Mouse (Mus musculus) left cerebral cortex, adult 11 months (tissue): ENCODE data around the gene Mrm2.

ENCODE experiments used
- DNase-seq: peaks from one replicate; pipeline ENCODE4 v3.0.0; 2022; ENCODE audit warnings: low spot score

Gene Mrm2

GRCm38 (mm10) chr5:140342880-140343279 is 11.2 kb upstream of the Mrm2 start:
- no peak for DNase-seq

GRCm38 (mm10) chr5:140339836-140340235 is 8.1 kb upstream of the Mrm2 start:
- DNase-seq = no peak

- DNase-seq = no peak
Observed at GRCm38 (mm10) chr5:140338779-140339178, 7.1 kb upstream of the Mrm2 start.

GRCm38 (mm10) chr5:140336680-140337079 is 5.0 kb upstream of the Mrm2 start:
- DNase-seq = no peak

GRCm38 (mm10) chr5:140333631-140334030 is 1.9 kb upstream of the Mrm2 start:
- DNase-seq = no peak

GRCm38 (mm10) chr5:140332519-140332918 is 821 bp upstream of the Mrm2 start:
- no peak for DNase-seq

- DNase-seq = no peak
Observed at GRCm38 (mm10) chr5:140324058-140324457, 7.6 kb downstream of the Mrm2 start.

GRCm38 (mm10) chr5:140321756-140322575 is 9.7 kb downstream of the Mrm2 start:
- DNase-seq = no peak

GRCm38 (mm10) chr5:140321042-140321755 is 10.5 kb downstream of the Mrm2 start, which contains the start of the genes Mad1l1 and Nudt1:
Gene Mad1l1, minus strand, starts transcription at chr5:140321552.
Gene Nudt1, plus strand, starts transcription at chr5:140321656.
- peak; percentile 86 for DNase-seq

- no peak for DNase-seq
Observed at GRCm38 (mm10) chr5:140316716-140317115, 15.0 kb downstream of the Mrm2 start.

GRCm38 (mm10) chr5:140307602-140308001 is 24.1 kb downstream of the Mrm2 start:
- DNase-seq = no peak

GRCm38 (mm10) chr5:140306016-140306415 is 25.7 kb downstream of the Mrm2 start:
- DNase-seq = no peak

GRCm38 (mm10) chr5:140298291-140298690 is 33.4 kb downstream of the Mrm2 start:
- no peak for DNase-seq

- DNase-seq = peak; percentile 61
Observed at GRCm38 (mm10) chr5:140292152-140292551, 39.5 kb downstream of the Mrm2 start.

GRCm38 (mm10) chr5:140289161-140289560 is 42.5 kb downstream of the Mrm2 start:
- DNase-seq = no peak

GRCm38 (mm10) chr5:140288287-140288686 is 43.4 kb downstream of the Mrm2 start:
- DNase-seq = no peak

- no peak for DNase-seq
Observed at GRCm38 (mm10) chr5:140284761-140285160, 46.9 kb downstream of the Mrm2 start.

- no peak for DNase-seq
Observed at GRCm38 (mm10) chr5:140284011-140284410, 47.7 kb downstream of the Mrm2 start.

GRCm38 (mm10) chr5:140282900-140283299 is 48.8 kb downstream of the Mrm2 start:
- DNase-seq = no peak

- DNase-seq = no peak
Observed at GRCm38 (mm10) chr5:140282376-140282775, 49.3 kb downstream of the Mrm2 start.

GRCm38 (mm10) chr5:140280205-140280604 is 51.5 kb downstream of the Mrm2 start:
- no peak for DNase-seq
